Mouse (Mus musculus) midbrain, embryonic 14.5 days (tissue): Measurements from ENCODE around the gene Gm20388. TPM values are rescaled to one million over a fixed set of nuclear protein-coding genes. Genes with fewer than 3 reads are reported as not detected.

Source experiments
- ATAC-seq: fragments of 200-750 bp; cut with Nextera tagmentation; 2 replicates; pipeline ENCODE4 v1.8.0; 2017; ENCODE audit warnings: moderate number of reproducible peaks, moderate library complexity; ENCODE audit not compliant: low FRiP score, low TSS enrichment
- DNase-seq: peaks from one replicate; pipeline ENCODE4 v3.0.0-alpha.2; 2015
- H3K27ac ChIP-seq: fragments of 300-500 bp; sonication (generic); replicated peaks from 2 replicates; pipeline ENCODE4 v1.5.1; 2014; ENCODE audit warnings: mild to moderate bottlenecking, low read depth, low read length, moderate library complexity
- H3K27me3 ChIP-seq: fragments of 300-500 bp; sonication (generic); 2 replicates; pipeline ENCODE4 v1.6.1; 2014; ENCODE audit warnings: low read length, control low read depth, mixed read lengths; ENCODE audit not compliant: control insufficient read depth, insufficient read depth
- H3K36me3 ChIP-seq: fragments of 300-500 bp; sonication (generic); 2 replicates; pipeline ENCODE4 v1.6.1; 2014; ENCODE audit warnings: low read length, control low read depth; ENCODE audit not compliant: control insufficient read depth, insufficient read depth
- H3K4me1 ChIP-seq: fragments of 300-500 bp; sonication (generic); 2 replicates; pipeline ENCODE4 v1.6.1; 2014; ENCODE audit warnings: mild to moderate bottlenecking, antibody characterized with exemption, low read length, control low read depth; ENCODE audit not compliant: control insufficient read depth, insufficient read depth
- H3K4me2 ChIP-seq: fragments of 300-500 bp; sonication (generic); 2 replicates; pipeline ENCODE4 v1.6.1; 2014; ENCODE audit warnings: mild to moderate bottlenecking, low read length, moderate library complexity
- H3K4me3 ChIP-seq: fragments of 300-500 bp; sonication (generic); replicated peaks from 2 replicates; pipeline ENCODE4 v1.5.1; 2014; ENCODE audit warnings: low read depth, low read length
- H3K9ac ChIP-seq: fragments of 300-500 bp; sonication (generic); replicated peaks from 2 replicates; pipeline ENCODE4 v1.6.1; 2014; ENCODE audit warnings: mild to moderate bottlenecking, low read length, moderate library complexity
- H3K9me3 ChIP-seq: fragments of 300-500 bp; sonication (generic); 2 replicates; pipeline ENCODE4 v1.6.1; 2016; ENCODE audit warnings: low read length, control low read depth, mixed read lengths; ENCODE audit not compliant: control insufficient read depth
- WGBS: fragments of 180-500 bp; shearing (Covaris S2); extraction: QIAGEN DNeasy Blood & Tissue Kit; methylation state at CpG from one replicate; pipeline ENCODE4 v1.1.7; 2014; 5-methylcytosine and 5-hydroxymethylcytosine counted together
- polyA plus RNA-seq: library from polyadenylated mRNA; unstranded; fragments of >200 nt; fragmentation: Nextera tagmentation; extraction: Ambion mirVana; gene quantifications from 2 replicates; pipeline ENCODE4 v1.2.1, GENCODE M21; 2014

Gene Gm20388
- polyA plus RNA-seq, 1 experiment from 2014 or later: 4.1 TPM

DNA sequence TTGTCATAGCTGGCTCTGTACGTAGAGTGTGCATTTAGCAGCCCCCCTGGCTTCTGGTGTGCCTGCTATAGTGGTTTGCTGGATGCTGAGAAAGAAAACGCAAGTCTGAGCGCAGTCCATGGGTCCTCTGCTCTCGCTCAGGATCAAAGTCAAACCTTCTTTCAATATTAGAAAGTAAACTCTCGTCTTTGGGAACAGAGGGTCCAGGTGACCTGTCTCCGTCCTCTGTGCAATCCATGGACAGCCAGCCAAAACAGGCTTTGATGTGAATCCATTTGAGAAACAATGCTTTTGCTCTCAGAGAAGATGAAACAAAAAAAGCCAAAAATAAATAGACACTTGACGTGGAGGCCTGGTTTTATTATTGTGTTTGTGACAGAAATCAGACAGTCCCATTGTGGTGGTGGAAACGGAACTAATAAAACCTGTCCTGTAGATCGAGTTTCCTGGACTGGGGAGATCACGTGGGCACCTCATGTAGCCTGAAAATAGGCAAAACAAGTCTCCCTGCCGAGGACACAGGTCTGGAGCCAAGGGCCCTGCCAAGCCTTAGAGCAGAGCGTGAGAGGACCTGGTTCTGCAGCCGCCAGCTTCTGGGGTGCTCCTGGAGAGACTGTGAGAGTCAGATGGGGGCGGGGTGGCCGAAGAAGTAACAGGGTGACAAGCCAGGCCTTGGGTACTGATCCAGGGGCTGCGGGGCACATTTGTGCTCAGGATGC is 3902.7 kb downstream of the Gm20388 start:
- Histone ChIP-seq H3K27ac (no peak overlapping the region), H3K36me3 (0 out of 2 replicates have a peak, but pooled peaks cover 4% of the 10 kb centered on the region), H3K9ac (no peak overlapping the region), H3K9me3 (no peaks in the 10 kb centered on the region), H3K4me1 (no peaks in the 10 kb centered on the region), H3K4me3 (no peak overlapping the region), H3K4me2 (no peak overlapping the region), H3K27me3 (no peaks in the 10 kb centered on the region)
- ATAC-seq (no peak), DNase-seq (no peak)
- WGBS: 79% methylated on average over 16 of the region's 16 CpGs

DNA sequence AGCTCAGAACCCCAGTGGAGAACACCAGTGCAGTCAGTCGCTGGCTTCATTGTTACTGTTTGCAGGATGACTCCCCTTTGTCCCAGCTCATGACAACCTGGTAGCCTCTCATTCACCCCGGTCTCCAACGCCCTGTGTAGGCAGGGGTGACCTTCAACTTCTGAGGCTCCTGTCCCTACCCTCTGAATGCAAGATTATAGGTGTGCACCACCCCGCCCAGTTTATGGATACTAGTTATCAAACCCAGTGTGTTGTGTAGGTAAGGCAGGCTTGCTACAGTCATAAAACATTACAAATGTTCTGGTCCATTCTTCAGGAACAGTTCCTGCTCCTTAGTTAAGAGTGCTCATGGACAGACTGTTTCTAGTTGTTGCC is 3903.2 kb downstream of the Gm20388 start:
- ATAC-seq (no peak), DNase-seq (no peak)
- Histone ChIP-seq H3K27me3 (no peaks in the 10 kb centered on the region), H3K4me1 (no peaks in the 10 kb centered on the region), H3K27ac (no peak overlapping the region), H3K9ac (no peak overlapping the region), H3K4me2 (no peak overlapping the region), H3K9me3 (no peaks in the 10 kb centered on the region), H3K36me3 (0 out of 2 replicates have a peak, but pooled peaks cover 4% of the 10 kb centered on the region), H3K4me3 (no peak overlapping the region)
- WGBS: 90% methylated on average over 4 of the region's 4 CpGs

DNA sequence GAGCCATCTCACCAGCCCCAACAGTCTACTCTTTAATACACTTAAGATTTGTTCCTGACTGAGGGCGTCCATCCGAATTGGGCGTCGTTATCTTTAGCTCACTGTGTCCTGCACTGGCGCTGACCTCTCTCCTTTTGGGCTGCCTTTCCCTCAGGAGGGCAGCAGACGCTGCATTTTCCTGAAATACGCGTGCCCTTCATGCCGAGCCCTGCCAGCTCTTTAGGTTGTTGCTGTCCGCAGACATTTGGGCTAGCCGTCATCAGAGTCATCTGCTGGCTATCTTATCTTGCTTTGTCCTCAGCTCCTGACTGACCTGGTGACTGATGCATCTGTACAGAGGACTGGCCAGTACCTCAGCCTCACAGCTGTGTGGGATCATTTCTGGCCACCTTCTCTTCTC is 3904.7 kb downstream of the Gm20388 start:
- no peak for ATAC-seq
- DNase-seq: no peak

DNA sequence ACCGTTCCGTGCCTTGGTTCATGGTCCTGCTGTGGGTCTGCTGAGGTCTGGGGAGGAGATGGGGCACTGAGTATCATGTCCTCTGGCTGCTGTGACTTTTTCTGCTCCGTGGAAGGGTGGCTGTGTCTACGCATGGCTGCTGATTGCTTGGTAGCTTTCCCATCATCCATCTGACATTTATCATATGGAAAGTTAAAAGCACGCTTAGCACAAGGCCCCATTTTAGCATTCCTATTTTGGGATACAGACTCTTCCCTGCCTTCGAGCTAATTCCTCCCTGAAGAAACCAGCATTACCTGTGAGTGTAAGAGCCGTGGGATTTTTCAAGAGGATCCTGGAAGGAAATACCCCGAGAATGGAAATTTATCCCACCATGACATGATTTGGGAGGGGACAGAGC is 3906.3 kb downstream of the Gm20388 start:
- 0 out of 2 replicates have a peak, but pooled peaks cover 4% of the 10 kb centered on the region for H3K36me3 ChIP-seq
- no peaks in the 10 kb centered on the region for H3K4me1 ChIP-seq
- no peaks in the 10 kb centered on the region for H3K27me3 ChIP-seq
- no peak for ATAC-seq
- no peak for DNase-seq
- H3K9me3 ChIP-seq: no peaks in the 10 kb centered on the region
- no peak overlapping the region for H3K9ac ChIP-seq
- no peak overlapping the region for H3K4me2 ChIP-seq
- no peak overlapping the region for H3K4me3 ChIP-seq
- no peak overlapping the region for H3K27ac ChIP-seq
- 88% methylated on average over 8 of the region's 8 CpGs for WGBS

More for the DNA sequence above, 3904.7 kb downstream of the Gm20388 start:
- Histone ChIP-seq H3K4me3 (no peak overlapping the region), H3K9me3 (no peaks in the 10 kb centered on the region), H3K27ac (no peak overlapping the region), H3K9ac (no peak overlapping the region), H3K36me3 (0 out of 2 replicates have a peak, but pooled peaks cover 4% of the 10 kb centered on the region), H3K4me2 (no peak overlapping the region), H3K27me3 (no peaks in the 10 kb centered on the region), H3K4me1 (no peaks in the 10 kb centered on the region)
- 90% methylated on average over 11 of the region's 11 CpGs for WGBS

DNA sequence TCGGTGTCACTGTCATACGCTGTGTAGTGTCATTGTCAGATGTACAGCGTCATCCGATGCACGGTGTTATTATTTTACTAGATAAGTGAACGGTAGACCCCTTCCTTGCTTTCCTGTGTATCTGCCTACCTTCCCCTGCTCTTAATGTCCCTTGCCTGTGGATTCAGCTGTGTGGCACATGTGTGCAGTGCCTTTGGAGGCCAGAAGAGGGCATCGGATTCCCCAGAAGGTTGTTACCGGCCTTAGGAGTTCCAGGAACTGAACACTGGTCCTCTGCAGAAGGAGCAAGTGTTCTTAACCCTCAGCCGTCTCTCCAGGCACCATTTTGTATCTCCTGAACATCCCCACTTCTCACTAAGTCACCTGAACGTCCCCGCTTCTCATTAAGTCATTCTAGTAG is 3907.1 kb downstream of the Gm20388 start:
- Histone ChIP-seq H3K36me3 (0 out of 2 replicates have a peak, but pooled peaks cover 4% of the 10 kb centered on the region), H3K27ac (no peak overlapping the region), H3K27me3 (no peaks in the 10 kb centered on the region), H3K9me3 (no peaks in the 10 kb centered on the region), H3K4me3 (no peak overlapping the region), H3K4me1 (no peaks in the 10 kb centered on the region), H3K9ac (no peak overlapping the region), H3K4me2 (no peak overlapping the region)
- 89% methylated on average over 11 of the region's 11 CpGs for WGBS
- no peak for ATAC-seq
- no peak for DNase-seq

DNA sequence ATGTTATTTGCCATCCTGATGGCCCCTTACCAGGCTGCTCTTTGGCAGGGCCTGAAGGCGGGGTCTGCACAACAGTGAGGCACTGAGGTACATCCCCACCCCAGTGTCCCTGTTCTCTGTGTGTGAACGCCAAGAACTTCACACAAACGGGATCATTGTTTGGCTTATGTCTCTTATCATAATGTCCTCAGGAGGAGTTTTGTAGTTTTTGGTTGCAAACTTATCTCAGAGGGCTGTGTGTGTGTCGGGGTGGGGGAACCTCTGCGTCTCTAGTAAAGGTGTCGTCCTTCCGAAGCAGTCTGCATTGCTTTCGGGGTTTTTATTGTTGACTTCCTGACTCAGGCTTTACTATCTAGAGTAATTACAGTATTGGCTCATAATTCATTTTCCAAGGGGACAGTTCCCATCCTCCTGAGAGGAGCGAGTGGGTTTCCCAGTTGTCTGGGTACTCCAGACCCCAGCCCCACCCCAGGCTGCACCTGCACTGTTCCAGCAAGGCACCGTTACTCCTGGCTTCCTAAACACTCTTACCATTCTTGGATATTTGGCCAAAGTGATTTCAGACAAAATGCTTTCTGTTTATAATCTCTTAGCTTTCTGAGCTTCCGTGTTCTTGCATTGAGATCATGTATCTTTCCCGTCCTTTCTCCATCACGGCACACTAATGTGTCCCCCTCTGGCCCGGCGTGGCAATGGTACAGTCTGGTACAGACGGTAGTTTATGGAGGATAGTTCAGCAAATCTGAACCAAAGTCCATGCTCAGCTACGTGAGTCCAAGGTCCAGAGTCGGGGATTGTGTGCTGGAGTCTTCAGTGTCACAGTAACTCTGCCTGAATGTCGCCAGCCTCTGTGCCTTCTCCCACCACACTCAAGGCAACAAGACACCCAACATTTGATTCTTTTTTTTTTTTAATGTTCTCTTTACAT is 3909.3 kb downstream of the Gm20388 start:
- ATAC-seq (no peak), DNase-seq (no peak)
- no peak overlapping the region for H3K27ac ChIP-seq
- no peaks in the 10 kb centered on the region for H3K9me3 ChIP-seq
- H3K4me1 ChIP-seq: no peaks in the 10 kb centered on the region
- H3K36me3 ChIP-seq: peaks cover 17% of the 10 kb centered on the region; the same call in 1 of the 2 replicates
- no peak overlapping the region for H3K9ac ChIP-seq
- WGBS: 96% methylated on average over 19 of the region's 19 CpGs
- H3K4me2 ChIP-seq: no peak overlapping the region
- H3K4me3 ChIP-seq: no peak overlapping the region
- H3K27me3 ChIP-seq: no peaks in the 10 kb centered on the region

DNA sequence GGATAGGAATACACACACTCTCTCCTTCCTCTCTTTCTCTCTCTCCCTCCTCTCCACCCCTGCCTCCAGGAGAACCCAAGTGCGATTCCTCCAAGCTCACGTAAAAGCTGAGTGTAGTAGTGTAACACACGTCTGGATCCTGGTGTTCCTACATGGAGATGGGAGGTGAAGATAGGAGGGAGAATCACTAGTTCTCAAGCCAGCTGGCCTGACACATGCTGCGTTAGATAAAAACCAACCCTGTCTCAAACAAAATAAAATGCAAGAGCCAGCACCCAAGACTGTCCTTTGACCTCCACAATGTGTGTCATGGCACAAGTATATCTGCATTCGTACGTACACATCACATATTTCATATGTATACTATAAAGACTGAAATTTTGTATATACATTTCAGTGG is 3910.1 kb downstream of the Gm20388 start:
- H3K27ac ChIP-seq: no peak overlapping the region
- no peaks in the 10 kb centered on the region for H3K4me1 ChIP-seq
- H3K36me3 ChIP-seq: peaks cover 22% of the 10 kb centered on the region
- no peak overlapping the region for H3K9ac ChIP-seq
- H3K9me3 ChIP-seq: no peaks in the 10 kb centered on the region
- no peak overlapping the region for H3K4me2 ChIP-seq
- ATAC-seq (no peak), DNase-seq (no peak)
- WGBS: 94% methylated on average over 6 of the region's 6 CpGs
- H3K27me3 ChIP-seq: no peaks in the 10 kb centered on the region
- no peak overlapping the region for H3K4me3 ChIP-seq

DNA sequence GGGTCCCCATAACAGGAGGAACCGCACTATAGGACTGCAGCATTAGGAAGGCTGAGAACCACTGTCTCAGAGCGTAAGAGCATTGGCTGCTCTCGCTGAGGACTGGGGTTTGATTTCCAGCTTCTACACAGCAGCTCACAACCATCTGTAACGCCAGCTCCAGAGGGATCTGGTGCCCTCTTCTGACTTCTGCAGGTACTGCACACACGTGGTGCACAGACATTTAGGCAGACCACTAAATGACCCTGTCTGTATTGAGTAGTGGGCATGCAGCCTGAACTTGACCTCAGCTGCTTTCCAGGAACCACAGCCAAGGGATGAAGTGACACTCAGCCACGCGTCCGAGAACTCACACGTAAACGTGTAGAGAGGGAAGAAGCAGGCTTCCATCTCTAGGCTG is 3912.5 kb downstream of the Gm20388 start:
- ATAC-seq: no peak
- peaks cover 37% of the 10 kb centered on the region for H3K36me3 ChIP-seq

More for the DNA sequence above, 3912.5 kb downstream of the Gm20388 start:
- no peaks in the 10 kb centered on the region for H3K9me3 ChIP-seq
- 97% methylated on average over 10 of the region's 10 CpGs for WGBS
- no peak overlapping the region for H3K4me2 ChIP-seq
- no peaks in the 10 kb centered on the region for H3K27me3 ChIP-seq
- no peak overlapping the region for H3K9ac ChIP-seq
- H3K4me1 ChIP-seq: no peaks in the 10 kb centered on the region
- H3K27ac ChIP-seq: no peak overlapping the region
- no peak for DNase-seq
- no peak overlapping the region for H3K4me3 ChIP-seq
